Mouse (Mus musculus) liver, embryonic 13.5 days (tissue): ENCODE results near the gene Tm4sf20. TPM values are rescaled to one million over a fixed set of nuclear protein-coding genes. Genes with fewer than 3 reads are reported as not detected.

Experiments
- ATAC-seq: fragments of 200-750 bp; cut with Nextera tagmentation; 2 replicates; pipeline ENCODE4 v1.8.0; 2017; ENCODE audit warnings: low read depth, mild to moderate bottlenecking, moderate number of reproducible peaks, moderate library complexity
- DNase-seq: peaks from one replicate; pipeline ENCODE4 v3.0.0; 2022
- H3K27ac ChIP-seq: fragments of 300-500 bp; sonication (generic); 2 replicates; pipeline ENCODE4 v1.5.1; 2015; ENCODE audit warnings: moderate library complexity, mild to moderate bottlenecking, inconsistent platforms
- H3K27me3 ChIP-seq: fragments of 300-500 bp; sonication (generic); 2 replicates; pipeline ENCODE4 v1.6.1; 2015; ENCODE audit warnings: mild to moderate bottlenecking, inconsistent platforms
- H3K36me3 ChIP-seq: fragments of 300-500 bp; sonication (generic); 2 replicates; pipeline ENCODE4 v1.6.1; 2015; ENCODE audit warnings: mild to moderate bottlenecking, inconsistent platforms
- H3K4me1 ChIP-seq: fragments of 300-500 bp; sonication (generic); replicated peaks from 2 replicates; pipeline ENCODE4 v1.6.1; 2015; ENCODE audit warnings: inconsistent platforms
- H3K4me2 ChIP-seq: fragments of 300-500 bp; sonication (generic); 2 replicates; pipeline ENCODE4 v1.6.1; 2015; ENCODE audit warnings: inconsistent platforms, mild to moderate bottlenecking, moderate library complexity
- H3K4me3 ChIP-seq: fragments of 300-500 bp; sonication (generic); replicated peaks from 2 replicates; pipeline ENCODE4 v1.5.1; 2015; ENCODE audit warnings: mild to moderate bottlenecking, inconsistent platforms
- H3K9ac ChIP-seq: fragments of 300-500 bp; sonication (generic); 2 replicates; pipeline ENCODE4 v1.6.1; 2015; ENCODE audit warnings: mild to moderate bottlenecking, inconsistent platforms
- H3K9me3 ChIP-seq: fragments of 300-500 bp; sonication (generic); replicated peaks from 2 replicates; pipeline ENCODE4 v1.6.1; 2016; ENCODE audit warnings: inconsistent platforms
- WGBS: fragments of 180-500 bp; shearing (Covaris S2); methylation state at CpG from one replicate; pipeline ENCODE4 v1.1.7; 2015; ENCODE audit not compliant: insufficient replicate concordance; 5-methylcytosine and 5-hydroxymethylcytosine counted together
- polyA plus RNA-seq: library from polyadenylated mRNA; unstranded; fragments of >200 nt; fragmentation: Nextera tagmentation; extraction: Ambion mirVana; gene quantifications from 2 replicates; pipeline ENCODE4 v1.2.1, GENCODE M21; 2015

The Tm4sf20 gene
- 0.25 TPM in 1 of 2 replicates, not detected in the other for polyA plus RNA-seq

DNA sequence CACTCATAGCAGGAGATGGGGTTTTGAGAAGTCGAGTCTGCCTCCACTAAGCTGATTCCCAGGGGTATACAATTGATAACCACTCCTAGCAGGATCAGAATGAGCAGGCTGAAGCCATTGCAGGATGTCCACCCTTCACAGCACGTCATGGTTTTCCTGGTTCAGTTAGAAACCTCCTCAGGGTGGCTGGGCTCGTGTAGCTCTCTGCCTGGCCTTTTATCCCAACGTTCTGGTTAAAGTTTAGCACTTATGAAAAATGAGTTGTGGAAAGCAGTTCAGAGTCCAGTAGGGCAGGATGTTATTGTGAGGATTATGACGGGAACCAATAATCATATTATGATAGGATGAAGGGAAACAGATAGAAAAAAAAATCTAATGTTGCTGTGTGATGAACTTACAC is at the start of gene Tm4sf20:
Gene Tm4sf20, minus strand, starts transcription at position 193 of the 400 bp plus-strand sequence.
- Histone ChIP-seq H3K9me3 (no peaks in the 10 kb centered on the region), H3K9ac (no peak within 1 kb of the TSS), H3K4me3 (no peak within 1 kb of the TSS), H3K36me3 (no peaks in the 10 kb centered on the region), H3K27me3 (no peaks in the 10 kb centered on the region), H3K4me1 (no peaks in the 10 kb centered on the region), H3K4me2 (no peak within 1 kb of the TSS), H3K27ac (no peak within 1 kb of the TSS)
- ATAC-seq (no peak), DNase-seq (no peak)
- 54% methylated on average over 5 of the region's 5 CpGs for WGBS

DNA sequence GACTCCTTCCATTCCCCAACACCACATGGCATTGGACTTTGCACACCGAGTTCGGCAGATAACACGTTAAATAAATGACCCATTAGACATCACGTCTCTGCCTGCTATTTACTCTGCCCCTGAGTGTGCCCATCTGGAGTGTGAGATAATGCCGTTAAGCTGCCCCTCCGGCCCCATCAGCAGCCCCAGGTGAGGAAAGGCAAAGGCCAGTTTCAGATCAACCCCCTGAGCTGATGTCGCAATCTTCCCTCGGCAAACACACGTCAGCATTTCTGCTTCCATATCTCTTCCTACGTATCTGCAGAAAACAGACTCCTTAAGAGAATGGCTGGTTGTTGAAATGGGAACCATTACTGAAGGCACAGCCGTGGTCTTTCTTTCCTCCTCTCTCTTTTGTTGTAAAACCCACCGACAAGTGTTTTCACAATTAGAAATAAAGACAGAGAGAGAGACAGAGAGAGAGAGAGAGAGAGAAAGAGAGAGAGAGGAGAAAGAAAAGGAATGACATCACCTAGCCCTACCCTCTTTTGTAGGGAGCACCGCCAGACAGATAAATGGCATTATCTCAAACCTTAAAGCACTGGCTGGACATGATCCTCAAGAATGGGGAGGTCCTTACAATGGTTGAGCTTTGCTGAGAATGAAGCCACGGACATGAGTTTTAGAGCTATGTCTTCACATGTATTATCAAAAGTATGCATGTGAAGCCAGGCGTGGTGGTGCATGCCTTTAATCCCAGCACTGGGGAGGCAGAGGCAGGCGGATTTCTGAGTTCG is 47.9 kb upstream of the Tm4sf20 start:
- H3K27me3 ChIP-seq = no peaks in the 10 kb centered on the region
- no peaks in the 10 kb centered on the region for H3K36me3 ChIP-seq
- ATAC-seq = peak; percentile 94
- peak overlapping the region; percentile 96 for H3K27ac ChIP-seq
- peak overlapping the region; percentile 71 for H3K9ac ChIP-seq
- peak overlapping the region; percentile 58 for H3K4me2 ChIP-seq
- H3K4me3 ChIP-seq = peak overlapping the region; percentile 25
- H3K4me1 ChIP-seq = peaks cover 87% of the 10 kb centered on the region
- 13% methylated on average over 17 of the region's 17 CpGs for WGBS
- no peaks in the 10 kb centered on the region for H3K9me3 ChIP-seq
- peak; percentile 93 for DNase-seq

DNA sequence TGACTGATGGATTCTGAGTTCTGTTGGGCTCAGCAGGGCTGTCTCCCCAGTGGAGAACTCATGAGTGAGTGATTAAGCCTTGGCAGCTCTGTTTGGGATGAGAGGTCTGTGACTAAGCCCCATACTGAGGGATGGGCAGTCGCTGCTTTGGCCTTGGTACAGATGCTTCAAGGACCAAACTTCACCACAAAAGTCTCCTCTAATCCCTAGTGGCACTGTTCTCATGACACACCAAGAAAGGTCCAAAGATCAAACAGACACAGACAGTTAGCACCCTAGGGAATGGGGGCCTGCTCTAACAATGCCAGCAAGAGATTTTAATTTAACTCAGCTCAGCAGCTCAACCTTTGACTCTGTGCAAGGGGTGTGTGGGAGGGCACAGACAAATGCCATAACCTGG is 43.5 kb upstream of the Tm4sf20 start:
- DNase-seq (no peak), ATAC-seq (no peak)
- H3K27me3 ChIP-seq = no peaks in the 10 kb centered on the region
- 58% methylated on average over 1 of the region's 1 CpGs for WGBS
- H3K36me3 ChIP-seq = no peaks in the 10 kb centered on the region
- H3K27ac ChIP-seq = peak overlapping the region; percentile 7
- no peak overlapping the region for H3K4me3 ChIP-seq
- no peak overlapping the region for H3K4me2 ChIP-seq
- peaks cover 55% of the 10 kb centered on the region for H3K4me1 ChIP-seq
- peak overlapping the region; percentile 39; the same call in 1 of the 2 replicates for H3K9ac ChIP-seq
- no peaks in the 10 kb centered on the region for H3K9me3 ChIP-seq

DNA sequence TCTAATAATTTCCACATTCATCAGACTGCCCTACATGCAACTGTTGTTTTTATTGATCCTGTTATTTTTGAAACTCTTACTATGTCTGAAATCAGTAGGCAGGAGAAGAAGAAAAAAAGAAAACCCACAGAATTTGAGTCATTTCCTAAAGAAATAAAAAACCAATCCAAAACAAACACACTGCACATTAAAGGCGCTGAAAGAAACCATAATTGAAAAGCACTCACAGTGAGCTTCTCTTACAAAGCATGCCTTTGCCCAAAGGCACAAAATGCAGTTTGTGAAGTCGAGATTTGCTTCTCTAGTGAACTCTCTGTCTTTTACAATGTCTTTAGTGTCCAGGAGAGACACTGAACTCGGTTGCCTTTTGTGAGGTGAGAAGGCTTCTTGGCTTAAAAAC is 40.3 kb upstream of the Tm4sf20 start:
- no peaks in the 10 kb centered on the region for H3K36me3 ChIP-seq
- DNase-seq (no peak), ATAC-seq (no peak)
- peak overlapping the region; percentile 35; the same call in 1 of the 2 replicates for H3K9ac ChIP-seq
- no peak overlapping the region for H3K4me2 ChIP-seq
- no peaks in the 10 kb centered on the region for H3K27me3 ChIP-seq
- H3K9me3 ChIP-seq = no peaks in the 10 kb centered on the region
- no peak overlapping the region for H3K4me3 ChIP-seq
- peak overlapping the region; percentile 53 for H3K27ac ChIP-seq
- H3K4me1 ChIP-seq = peaks cover 32% of the 10 kb centered on the region
- WGBS = 68% methylated on average over 3 of the region's 3 CpGs

DNA sequence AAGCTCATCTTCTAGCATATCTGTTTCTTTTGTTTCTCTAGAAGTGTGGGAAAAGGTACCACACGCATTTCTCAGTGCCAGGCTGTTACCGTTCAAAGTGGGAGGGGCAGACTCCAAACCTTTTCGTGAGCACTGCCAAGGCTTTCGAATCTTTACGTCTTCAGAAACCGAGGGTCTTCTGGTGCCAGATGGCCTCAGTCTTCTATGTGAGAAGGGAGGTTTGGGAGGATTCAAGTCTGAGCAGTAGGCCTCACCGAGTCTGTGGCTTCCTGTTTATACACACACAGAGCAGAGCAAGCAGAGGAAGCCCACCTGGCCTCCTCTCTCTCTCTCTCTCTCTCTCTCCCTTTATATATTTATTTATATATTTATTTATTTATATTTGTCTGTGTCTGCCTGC is 38.9 kb upstream of the Tm4sf20 start:
- H3K9me3 ChIP-seq = no peaks in the 10 kb centered on the region
- ATAC-seq = no peak
- WGBS = 75% methylated on average over 7 of the region's 7 CpGs
- no peak overlapping the region for H3K27ac ChIP-seq
- no peak overlapping the region for H3K9ac ChIP-seq
- no peaks in the 10 kb centered on the region for H3K36me3 ChIP-seq
- H3K27me3 ChIP-seq = no peaks in the 10 kb centered on the region
- H3K4me1 ChIP-seq = peaks cover 22% of the 10 kb centered on the region
- H3K4me2 ChIP-seq = no peak overlapping the region
- no peak for DNase-seq
- H3K4me3 ChIP-seq = no peak overlapping the region

DNA sequence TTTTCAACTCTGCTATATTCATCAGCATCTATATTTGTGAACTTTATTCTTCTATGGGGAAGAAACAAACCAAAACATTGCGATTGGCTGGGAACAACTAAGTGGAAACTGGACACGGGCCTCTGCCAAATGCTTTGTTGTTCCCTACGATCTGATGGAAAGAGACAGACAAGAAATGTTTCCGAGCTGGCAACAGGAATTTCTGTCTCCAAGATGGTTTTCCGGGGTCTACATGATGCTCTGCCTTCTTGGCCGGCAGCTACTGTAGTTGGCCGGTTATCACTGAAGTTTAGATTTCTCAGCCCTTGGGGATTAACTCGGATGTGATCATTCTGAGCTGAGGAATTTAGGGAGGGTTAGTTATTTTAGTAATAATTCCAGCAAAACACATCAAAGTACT is 38.1 kb upstream of the Tm4sf20 start:
- Histone ChIP-seq H3K4me3 (no peak overlapping the region), H3K9ac (no peak overlapping the region), H3K36me3 (no peaks in the 10 kb centered on the region), H3K9me3 (no peaks in the 10 kb centered on the region), H3K27me3 (peaks cover 4% of the 10 kb centered on the region; the same call in 1 of the 2 replicates), H3K4me1 (peaks cover 16% of the 10 kb centered on the region), H3K27ac (peak overlapping the region; percentile 41), H3K4me2 (no peak overlapping the region)
- ATAC-seq (no peak), DNase-seq (no peak)
- WGBS = 80% methylated on average over 8 of the region's 8 CpGs

DNA sequence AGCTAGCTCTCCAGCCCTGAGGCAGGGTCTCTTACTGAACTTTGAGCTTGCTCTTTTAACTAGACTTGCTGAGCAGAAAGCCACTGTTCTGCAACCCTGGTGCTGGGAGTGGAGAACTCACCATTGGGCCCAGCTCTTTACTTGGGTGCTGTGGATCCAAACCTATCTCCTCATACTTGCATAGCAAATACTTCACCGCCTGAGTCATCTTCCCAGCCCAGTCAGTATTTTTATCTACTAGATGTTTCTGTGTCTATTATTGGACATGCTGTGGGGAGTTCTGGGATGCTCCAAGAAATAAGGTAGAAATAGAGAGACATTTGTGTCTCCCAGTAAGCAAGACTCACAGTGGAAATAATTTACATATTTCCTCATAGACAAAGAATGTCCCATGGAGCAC is 35.8 kb upstream of the Tm4sf20 start:
- DNase-seq (no peak), ATAC-seq (peak; percentile 73)
- Histone ChIP-seq H3K36me3 (no peaks in the 10 kb centered on the region), H3K4me3 (no peak overlapping the region), H3K4me2 (no peak overlapping the region), H3K9ac (0 out of 2 replicates have a peak overlapping the region, but pooled peaks have one; percentile 24), H3K27ac (peak overlapping the region; percentile 51), H3K27me3 (peaks cover 4% of the 10 kb centered on the region; the same call in 1 of the 2 replicates), H3K4me1 (peaks cover 9% of the 10 kb centered on the region), H3K9me3 (no peaks in the 10 kb centered on the region)
- 82% methylated on average over 1 of the region's 1 CpGs for WGBS

DNA sequence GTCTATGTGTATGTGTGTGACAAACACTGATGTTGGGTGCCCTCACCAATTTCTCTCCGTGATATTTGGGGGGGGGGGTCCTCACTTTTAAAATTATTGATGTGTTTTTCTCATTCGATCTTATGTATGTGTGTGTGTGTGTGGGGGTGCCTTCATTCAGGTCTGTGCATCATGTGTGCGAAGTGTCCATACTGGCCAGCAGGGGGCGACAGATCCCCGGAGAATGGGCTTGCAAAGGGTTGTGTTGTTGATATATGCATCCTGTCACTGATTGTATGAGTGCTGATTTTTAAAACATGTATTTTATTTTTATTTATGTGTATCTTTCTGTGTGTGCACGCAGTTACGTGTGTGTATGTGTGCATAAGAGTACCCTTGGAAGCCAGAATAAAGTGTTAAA is 35.3 kb upstream of the Tm4sf20 start:
- peak; percentile 52 for DNase-seq
- H3K9ac ChIP-seq = no peak overlapping the region

DNA sequence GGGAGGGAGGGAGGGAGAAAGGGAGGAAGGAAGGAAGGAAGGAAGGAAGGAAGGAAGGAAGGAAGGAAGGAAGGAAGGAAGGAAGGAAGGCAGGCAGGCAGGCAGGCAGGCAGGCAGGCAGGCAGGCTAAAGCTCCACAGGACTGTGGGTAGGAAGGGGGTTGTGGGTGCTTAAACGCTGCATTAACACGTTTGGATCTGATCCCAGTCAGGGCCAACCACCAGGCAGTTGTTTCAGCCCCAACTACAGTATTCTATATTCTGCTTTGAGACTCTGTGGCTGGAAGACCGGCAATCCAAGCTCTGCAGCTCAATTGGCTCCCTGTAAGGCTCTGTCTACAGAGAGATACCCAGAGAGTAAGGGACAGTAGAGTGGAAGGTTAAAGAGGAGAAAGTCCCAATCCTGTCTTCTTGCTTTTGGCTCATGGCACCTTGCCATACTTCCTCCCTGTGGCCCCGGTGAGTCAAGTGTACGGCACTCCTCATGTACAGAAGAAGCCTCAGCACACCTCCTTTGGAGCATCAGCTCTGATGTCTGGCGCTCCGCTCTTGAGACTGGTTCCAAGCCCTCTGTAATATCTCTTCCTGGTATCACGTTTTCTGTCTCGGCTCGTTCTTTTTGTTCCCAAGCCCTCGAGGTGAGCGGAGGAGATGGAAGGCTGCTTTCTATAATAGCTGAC is 33.0 kb upstream of the Tm4sf20 start:
- WGBS = 66% methylated on average over 12 of the region's 12 CpGs
- peaks cover 30% of the 10 kb centered on the region for H3K4me1 ChIP-seq
- H3K36me3 ChIP-seq = no peaks in the 10 kb centered on the region
- no peak overlapping the region for H3K27ac ChIP-seq
- ATAC-seq (no peak), DNase-seq (no peak)
- no peak overlapping the region for H3K4me2 ChIP-seq
- H3K27me3 ChIP-seq = peaks cover 4% of the 10 kb centered on the region; the same call in 1 of the 2 replicates
- no peak overlapping the region for H3K4me3 ChIP-seq
- no peaks in the 10 kb centered on the region for H3K9me3 ChIP-seq
- no peak overlapping the region for H3K9ac ChIP-seq

More for the DNA sequence above, 35.3 kb upstream of the Tm4sf20 start:
- peak; percentile 84 for ATAC-seq
- 52% methylated on average over 7 of the region's 7 CpGs for WGBS
- no peaks in the 10 kb centered on the region for H3K36me3 ChIP-seq
- H3K27ac ChIP-seq = peak overlapping the region; percentile 51; the same call in 1 of the 2 replicates
- H3K9me3 ChIP-seq = no peaks in the 10 kb centered on the region
- H3K4me2 ChIP-seq = no peak overlapping the region
- H3K4me3 ChIP-seq = no peak overlapping the region
- peaks cover 9% of the 10 kb centered on the region for H3K4me1 ChIP-seq
- peaks cover 4% of the 10 kb centered on the region; the same call in 1 of the 2 replicates for H3K27me3 ChIP-seq

DNA sequence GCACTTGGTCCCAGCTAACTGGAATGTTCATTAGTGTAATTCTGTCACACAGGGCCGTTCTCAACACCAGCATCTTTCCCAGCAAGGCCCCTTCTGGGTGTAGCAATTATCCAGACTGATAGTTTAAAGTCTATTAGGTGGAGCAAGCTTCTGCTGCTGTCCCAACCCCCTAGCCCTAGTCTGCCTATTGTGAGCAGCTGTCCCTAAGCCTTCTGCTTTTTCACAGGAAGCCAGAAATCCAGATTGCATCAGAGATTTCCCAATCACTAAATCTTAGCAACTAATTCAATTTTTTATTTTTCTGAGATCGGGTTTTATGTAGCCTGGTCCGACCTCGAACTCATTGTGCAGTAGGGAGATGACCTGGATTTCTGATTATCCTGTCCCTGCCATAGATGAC is 30.7 kb upstream of the Tm4sf20 start:
- Histone ChIP-seq H3K9me3 (no peaks in the 10 kb centered on the region), H3K36me3 (no peaks in the 10 kb centered on the region), H3K27me3 (peaks cover 4% of the 10 kb centered on the region; the same call in 1 of the 2 replicates), H3K4me2 (no peak overlapping the region), H3K9ac (no peak overlapping the region), H3K4me3 (no peak overlapping the region), H3K4me1 (peaks cover 35% of the 10 kb centered on the region), H3K27ac (no peak overlapping the region)
- WGBS = 65% methylated on average over 4 of the region's 4 CpGs
- DNase-seq (no peak), ATAC-seq (no peak)

DNA sequence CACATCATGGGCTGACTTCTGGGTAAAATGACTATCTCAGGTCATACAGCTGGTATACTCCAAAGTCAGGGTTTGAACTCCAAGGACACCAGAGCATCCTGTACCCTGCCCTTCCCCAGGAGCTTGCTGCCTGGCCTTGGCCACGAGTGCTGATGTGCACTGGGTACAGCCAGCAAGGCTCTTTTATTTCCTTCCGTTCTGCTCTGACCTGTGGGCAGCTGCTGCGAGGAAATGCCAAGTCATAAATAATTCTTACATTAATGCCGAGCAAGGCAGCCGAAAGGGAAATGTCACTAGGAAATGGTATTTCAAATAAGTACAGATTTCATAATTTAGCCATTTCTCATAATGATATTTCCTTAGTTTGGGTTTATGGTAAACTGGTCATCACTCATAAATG is 30.0 kb upstream of the Tm4sf20 start:
- no peaks in the 10 kb centered on the region for H3K9me3 ChIP-seq
- ATAC-seq (no peak), DNase-seq (no peak)
- no peak overlapping the region for H3K4me2 ChIP-seq
- peaks cover 4% of the 10 kb centered on the region; the same call in 1 of the 2 replicates for H3K27me3 ChIP-seq
- 38% methylated on average over 5 of the region's 5 CpGs for WGBS
- no peak overlapping the region for H3K4me3 ChIP-seq
- H3K27ac ChIP-seq = no peak overlapping the region
- H3K4me1 ChIP-seq = peaks cover 34% of the 10 kb centered on the region
- no peaks in the 10 kb centered on the region for H3K36me3 ChIP-seq
- H3K9ac ChIP-seq = no peak overlapping the region
